Mouse (Mus musculus): ENCODE data around the gene Rpl36a.

- TF ChIP-seq POLR2A (IDR thresholded peaks at IDR 0.05; ENCODE audit: control insufficient read depth, extremely low read depth, insufficient read depth, low read length, poor library complexity) (no peak), CTCF (IDR thresholded peaks at IDR 0.05; ENCODE audit: borderline replicate concordance, control insufficient read depth, extremely low read depth, insufficient read depth, low read length, poor library complexity) (no peak)
Measured at GRCm38 (mm10) chrX:134582888-134583669, 2.4 kb upstream of the Rpl36a start, which contains the start of gene Btk.

Measured in thymus, adult 2 months (tissue).